Mouse (Mus musculus) frontal cortex, postnatal 25 days (tissue): Measurements from ENCODE around the gene Hspa12b.
A peak's percentile ranks its signal among the peaks of the same experiment; 100 is the strongest.

Source experiments
- DNase-seq, 2 experiments: peaks; one replicate each; pipeline ENCODE4 v3.0.0; 2022; ENCODE audit warnings: low spot score in 2 of 2

The Hspa12b gene

GRCm38 (mm10) chr2:131148353-131149253 is 21.5 kb downstream of the Hspa12b start:
- DNase-seq: no peak

- DNase-seq: no peak
Measured at GRCm38 (mm10) chr2:131149254-131149578, 22.1 kb downstream of the Hspa12b start.

DNA sequence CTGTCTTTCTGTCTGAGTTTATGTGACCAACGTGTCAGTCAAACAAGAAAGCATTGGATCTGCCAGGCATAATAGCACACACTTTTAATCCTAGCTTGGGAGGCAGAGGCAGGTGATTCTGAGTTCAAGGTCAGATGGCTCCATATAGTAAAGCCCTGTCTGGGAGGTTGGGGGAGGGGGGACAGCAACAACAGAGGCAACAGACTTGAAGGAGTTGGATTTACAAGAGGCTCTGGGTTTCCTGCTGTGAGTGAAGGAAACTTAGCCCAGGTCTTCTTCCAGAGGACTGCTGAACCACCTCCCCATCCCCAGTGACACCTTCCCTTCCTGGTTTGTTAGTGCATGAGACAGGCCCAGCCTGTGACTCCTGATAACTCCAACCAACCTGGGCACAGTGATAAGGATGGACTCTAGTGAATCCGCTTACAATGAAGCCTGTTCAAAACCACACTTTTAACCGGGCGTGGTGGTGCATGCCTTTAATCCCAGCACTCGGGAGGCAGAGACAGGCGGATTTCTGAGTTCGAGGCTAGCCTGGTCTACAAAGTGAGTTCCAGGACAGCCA is 25.2 kb downstream of the Hspa12b start:
- no peak for DNase-seq

- DNase-seq: no peak
Measured at GRCm38 (mm10) chr2:131154036-131154435, 27.0 kb downstream of the Hspa12b start.

DNA sequence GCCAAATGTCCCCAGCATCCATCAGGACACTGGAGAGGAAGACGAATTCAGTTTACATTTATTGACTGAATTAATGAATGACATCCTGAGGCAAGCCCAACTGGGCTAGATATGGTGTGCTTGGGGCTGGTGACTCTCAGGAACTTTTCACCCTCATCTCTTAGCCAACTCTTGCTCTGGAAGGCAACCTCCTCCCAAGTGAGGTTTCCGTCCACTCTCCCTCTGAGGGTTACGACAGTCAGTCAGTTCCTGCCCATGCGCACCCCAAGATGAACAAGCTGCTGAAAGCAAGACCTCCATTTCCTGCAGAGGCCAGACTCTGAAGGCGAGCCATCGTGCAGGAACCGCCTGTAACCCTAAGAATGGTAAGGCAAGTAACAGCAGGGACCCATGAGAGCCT is 29.9 kb downstream of the Hspa12b start:
- no peak for DNase-seq

DNA sequence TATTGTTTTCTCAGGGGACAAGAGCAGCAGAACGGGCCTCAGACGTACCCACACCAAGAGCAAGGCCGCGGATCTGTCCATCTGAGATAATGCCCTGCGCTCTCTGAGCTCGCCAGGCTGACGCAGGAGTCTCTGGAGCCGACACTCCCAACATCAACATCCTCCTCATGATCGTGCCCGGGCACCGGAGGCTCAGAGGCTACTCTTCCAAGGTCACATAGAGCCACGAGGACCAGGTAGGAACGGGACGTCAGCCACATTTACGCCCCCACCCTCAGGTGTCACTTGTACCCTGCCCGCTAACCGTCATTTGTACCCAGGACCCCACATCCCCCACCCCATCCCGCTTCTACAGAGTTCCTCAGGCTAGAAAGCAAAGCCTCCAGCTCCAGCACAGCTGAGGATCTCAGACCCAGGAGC is 32.4 kb downstream of the Hspa12b start:
- peak in 1 of 2 experiments; percentile 27 for DNase-seq

DNA sequence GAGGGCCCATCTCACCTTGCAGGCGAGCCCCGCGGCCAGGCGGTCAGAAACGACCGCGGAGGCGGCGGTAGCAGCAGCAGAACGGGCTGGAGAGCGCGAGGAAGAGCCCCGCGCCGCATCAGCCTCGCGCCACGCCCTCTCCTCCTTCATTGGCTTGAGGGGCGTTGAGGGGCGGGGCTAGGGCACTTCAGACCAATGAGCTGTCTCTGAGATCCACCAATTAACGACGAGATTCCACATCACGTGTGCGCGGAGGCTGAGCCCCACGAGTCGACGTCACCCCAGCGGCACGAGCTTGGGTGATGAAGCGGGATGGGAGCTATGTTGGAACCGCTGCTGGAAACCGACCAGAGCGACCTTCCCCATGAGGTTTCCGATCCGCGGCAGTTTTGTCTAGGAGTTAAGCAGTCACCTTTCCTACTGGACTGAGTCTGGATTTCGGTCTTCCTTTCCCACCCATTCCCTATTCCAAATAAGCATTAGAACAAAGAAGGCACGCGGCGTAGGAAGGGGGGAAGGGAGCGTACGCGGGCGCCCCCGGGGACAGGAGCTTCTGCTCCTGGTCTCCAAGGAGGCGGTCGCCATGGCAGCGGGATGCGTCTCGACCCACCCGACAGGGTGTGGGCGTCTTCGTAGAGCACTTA is 33.0 kb downstream of the Hspa12b start, which contains the start of gene 1700037H04Rik:
Gene 1700037H04Rik, minus strand, starts transcription at position 144 of the 644 bp plus-strand sequence.
- peak; percentile 88 to 90 for DNase-seq

- DNase-seq: no peak
Measured at GRCm38 (mm10) chr2:131160671-131161111, 33.6 kb downstream of the Hspa12b start.

DNA sequence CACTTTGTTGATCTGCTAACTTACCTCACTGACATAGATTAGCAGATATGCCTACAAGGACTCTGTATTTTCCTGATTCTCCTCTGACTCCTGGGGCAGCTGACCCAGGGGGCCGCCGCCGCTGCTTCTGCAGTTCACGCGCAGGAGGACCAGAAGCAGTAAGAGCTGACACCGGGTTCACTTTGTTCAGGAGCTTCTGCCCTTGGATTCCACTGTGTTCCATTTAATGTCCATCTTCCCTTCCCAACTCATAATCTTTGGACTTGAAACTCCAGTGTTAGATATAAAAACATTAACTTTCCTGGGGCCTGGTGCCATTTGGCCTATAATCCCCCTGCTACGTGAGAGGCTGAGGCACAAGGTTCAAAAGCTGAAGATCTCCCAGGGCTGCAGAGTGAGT is 36.8 kb downstream of the Hspa12b start:
- no peak for DNase-seq

DNA sequence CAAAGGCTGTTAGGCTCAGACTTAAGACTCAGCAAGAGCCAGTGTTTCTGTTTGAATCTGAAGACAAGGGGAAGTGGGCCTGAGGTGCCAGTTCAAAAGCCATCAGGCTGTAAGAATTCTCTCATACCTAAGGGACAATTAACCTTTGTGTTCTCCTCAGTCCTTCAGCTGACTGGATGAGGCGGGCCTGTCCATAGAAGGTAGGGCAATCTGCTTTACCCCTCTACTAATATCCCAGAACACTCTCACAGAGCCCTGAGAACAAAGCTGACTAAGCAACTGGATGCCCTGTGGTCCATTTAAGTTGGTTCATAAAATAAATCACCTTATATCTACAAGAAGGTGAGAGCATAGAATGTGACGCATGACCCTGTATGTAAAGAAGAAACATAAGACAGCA is 39.1 kb downstream of the Hspa12b start:
- DNase-seq: no peak

DNA sequence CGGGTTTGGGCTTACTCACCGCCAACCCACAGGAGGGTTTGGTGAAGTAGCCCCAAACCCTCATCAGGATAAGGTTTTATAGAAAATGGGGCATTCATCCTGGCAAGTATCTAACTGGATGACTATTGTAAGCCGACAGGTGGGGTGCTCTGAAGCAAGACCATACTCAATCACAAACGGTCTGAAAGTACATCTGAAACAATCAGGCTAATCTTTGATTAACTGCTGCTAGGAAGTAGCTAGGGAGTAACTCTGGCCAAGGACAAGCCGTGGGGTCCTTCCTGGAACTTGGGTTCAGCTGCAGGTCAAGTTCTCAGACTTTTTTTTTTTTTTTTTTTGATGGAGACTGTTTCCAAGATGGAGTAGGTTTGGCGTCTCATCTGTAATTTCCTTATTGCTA is 40.9 kb downstream of the Hspa12b start:
- no peak for DNase-seq

DNA sequence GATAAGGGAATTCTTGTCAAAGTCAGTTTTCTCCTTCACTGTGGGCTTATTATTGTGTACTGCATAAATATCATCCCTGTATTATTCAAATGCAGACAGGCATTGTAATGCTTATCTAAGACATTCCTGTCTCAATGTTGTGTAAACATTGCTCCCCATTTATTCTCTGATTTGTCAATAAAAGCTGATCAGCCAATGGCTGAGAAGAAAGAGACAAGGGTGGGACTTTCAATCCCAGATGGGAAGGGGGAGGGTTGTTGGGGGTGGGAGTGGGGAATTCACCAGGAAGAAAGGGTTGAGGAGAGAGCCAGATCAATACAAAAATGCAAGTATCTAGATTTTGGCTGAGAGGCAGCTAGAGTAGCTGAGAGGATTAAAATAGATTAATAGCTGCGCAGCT is 41.8 kb downstream of the Hspa12b start:
- DNase-seq: no peak

- no peak for DNase-seq
Measured at GRCm38 (mm10) chr2:131170936-131171335, 43.9 kb downstream of the Hspa12b start.

GRCm38 (mm10) chr2:131171401-131172104 is 44.5 kb downstream of the Hspa12b start:
- DNase-seq: peak; percentile 46 to 63

DNA sequence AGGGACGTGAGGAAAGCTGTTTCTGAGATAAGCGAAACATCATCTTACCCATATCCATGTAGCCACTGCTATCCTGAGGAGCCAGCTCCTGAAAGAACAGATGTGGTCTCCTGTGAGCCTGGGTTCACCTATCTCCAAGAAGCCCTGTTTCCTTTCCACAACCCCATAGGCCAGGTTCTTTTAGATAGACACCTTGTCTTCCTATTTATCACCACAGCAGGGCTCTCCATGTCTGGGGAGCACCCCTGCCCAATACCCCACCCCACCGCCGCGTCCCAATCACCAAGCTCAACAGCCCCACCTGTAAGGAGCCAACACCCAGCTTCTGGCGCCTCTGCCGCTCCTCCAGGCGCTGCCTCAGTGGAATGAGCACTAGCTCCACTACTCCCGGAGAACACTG is 45.2 kb downstream of the Hspa12b start:
- no peak for DNase-seq

- peak; percentile 28 to 44 for DNase-seq
Measured at GRCm38 (mm10) chr2:131174700-131175099, 47.6 kb downstream of the Hspa12b start.

DNA sequence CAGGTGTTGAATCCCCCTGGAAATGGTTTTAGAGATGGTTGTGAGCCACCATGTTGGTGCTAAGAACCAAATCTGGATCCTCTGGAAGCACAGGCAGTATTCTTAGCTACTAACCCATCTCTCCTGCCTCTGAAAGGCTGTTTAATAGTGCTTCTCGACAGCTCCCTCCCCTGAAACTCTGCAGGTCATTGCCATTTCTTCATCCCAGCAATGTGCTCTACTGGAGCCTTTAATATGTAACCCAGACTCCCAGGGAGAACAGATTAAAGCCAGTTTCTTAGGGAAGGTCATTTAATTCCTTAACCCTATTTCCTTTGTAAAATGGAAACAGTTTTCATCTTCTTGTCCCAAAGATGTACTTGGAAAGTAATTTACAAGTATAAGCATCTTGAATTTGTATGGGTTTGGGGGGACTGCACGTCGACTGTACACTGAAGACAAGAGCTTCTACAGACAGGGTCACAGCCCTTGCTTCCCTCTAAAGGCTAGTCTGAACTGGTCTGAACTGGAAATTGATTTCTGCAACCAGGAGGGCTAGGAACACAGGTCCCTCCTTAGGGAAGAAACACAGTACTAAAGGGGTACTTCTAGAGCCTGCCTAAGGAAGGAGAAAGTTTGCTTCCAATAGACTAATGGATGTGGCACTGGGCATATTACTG is 48.3 kb downstream of the Hspa12b start:
- no peak for DNase-seq

DNA sequence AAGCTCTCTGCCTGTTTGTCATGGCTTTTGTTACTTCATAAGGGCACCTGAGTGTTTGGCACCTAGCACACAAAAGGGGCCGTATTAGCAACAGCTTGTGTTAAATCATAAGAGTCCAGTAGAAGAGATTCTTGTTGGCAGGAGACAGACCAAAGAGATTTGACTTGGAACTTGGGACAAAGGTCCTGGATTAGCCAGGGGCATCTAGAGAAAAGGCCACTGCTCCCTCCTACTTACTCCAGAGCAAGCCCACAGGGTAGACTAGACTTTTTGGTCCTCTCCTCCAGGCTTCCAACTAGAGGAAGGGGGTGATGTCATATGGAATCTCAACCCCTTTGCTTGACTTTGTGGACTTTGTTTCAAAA is 48.8 kb downstream of the Hspa12b start:
- DNase-seq: no peak

DNA sequence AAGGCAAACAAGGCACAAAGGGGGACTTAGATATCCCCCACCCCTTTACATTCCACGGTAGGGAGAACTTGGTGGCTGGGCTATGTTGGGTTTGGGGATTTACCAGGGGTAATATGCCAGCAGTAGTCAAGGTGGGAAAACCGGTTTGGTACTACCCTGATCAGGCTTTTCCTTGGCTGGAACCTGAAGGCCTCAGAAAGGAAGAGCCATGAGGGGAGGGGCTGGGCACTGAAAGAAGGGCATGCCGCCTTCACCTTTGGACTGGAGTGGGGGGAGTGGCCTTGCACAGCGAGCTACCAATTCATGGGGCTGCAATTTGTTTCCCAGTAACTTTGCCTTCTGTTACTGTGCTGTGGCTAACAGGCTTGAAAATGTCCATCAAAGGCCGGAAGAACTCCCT is 49.4 kb downstream of the Hspa12b start:
- DNase-seq: no peak

DNA sequence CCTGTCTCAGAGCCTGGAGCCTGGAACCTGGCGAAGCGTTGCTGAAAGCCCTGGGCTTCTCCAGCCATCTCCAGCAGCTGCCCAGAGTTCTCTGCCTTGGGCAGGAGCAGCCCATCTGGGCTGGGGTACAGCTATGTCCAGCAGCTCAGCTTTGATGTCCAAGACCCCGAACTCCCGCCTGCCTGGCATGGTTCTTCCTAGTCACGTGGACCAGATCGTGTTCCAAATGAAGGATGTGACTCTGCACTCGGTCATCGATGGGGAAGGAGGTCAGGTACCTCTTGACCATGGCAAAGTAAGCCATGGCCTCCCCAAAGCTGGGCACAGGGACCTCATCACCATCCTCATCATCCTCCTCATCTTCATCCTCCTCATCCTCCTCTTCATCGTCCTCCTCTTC is 50.9 kb downstream of the Hspa12b start:
- DNase-seq: no peak

DNA sequence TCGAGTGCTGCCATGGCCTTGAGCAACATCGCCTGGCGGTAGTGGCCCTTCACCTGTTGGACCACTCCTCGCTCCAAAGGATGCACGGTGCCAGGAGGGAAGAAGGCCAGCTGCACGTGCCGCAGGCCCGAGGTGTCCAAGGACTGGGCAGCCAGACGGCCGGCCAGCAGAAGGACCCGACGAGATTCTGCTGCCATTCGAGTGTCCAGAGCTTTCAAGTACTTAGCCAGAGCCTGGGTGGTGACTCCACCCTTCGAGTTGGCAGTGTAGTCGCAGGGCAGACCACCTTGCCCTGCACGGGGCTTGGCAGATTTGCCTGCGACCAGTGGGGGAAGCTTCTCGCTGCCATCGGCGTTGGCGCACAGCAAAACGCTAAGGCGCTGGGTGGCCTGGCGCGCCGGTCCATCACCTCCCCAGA is 51.8 kb downstream of the Hspa12b start:
- no peak for DNase-seq
